Mouse (Mus musculus): ENCODE measurements around the gene Adamts20. TPM values are rescaled to one million over a fixed set of nuclear protein-coding genes. Genes with fewer than 3 reads are reported as not detected.

Gene Adamts20
- polyA plus RNA-seq, 1 experiment from 2014 or later, result 3.8 TPM

- no peak overlapping the region for H3K27ac ChIP-seq
- no peak for DNase-seq (ENCODE audit: low spot score)
- WGBS, result 83% methylated on average over 14 of the region's 14 CpGs
These were observed 34.4 kb downstream of the Adamts20 start for GRCm38 (mm10) chr15:94430681-94431405.

GRCm38 (mm10) chr15:94428726-94429125 is 36.5 kb downstream of the Adamts20 start:
- H3K27ac ChIP-seq, result no peak overlapping the region
- 94% methylated on average over 4 of the region's 4 CpGs for WGBS
- no peaks in the 10 kb centered on the region for H3K36me3 ChIP-seq
- H3K9me3 ChIP-seq (replicated peaks), result no peaks in the 10 kb centered on the region
- peaks cover 17% of the 10 kb centered on the region for H3K4me1 ChIP-seq
- no peak for DNase-seq (ENCODE audit: low spot score)
- no peak overlapping the region for H3K4me3 ChIP-seq
- no peaks in the 10 kb centered on the region for H3K27me3 ChIP-seq (ENCODE audit: low read depth, poor library complexity, severe bottlenecking)

More at GRCm38 (mm10) chr15:94430681-94431405, 34.4 kb downstream of the Adamts20 start:
- peaks cover 17% of the 10 kb centered on the region for H3K4me1 ChIP-seq
- H3K4me3 ChIP-seq, result no peak overlapping the region
- no peaks in the 10 kb centered on the region for H3K36me3 ChIP-seq
- H3K27me3 ChIP-seq (ENCODE audit: low read depth, poor library complexity, severe bottlenecking), result no peaks in the 10 kb centered on the region
- H3K9me3 ChIP-seq (replicated peaks), result no peaks in the 10 kb centered on the region

- Histone ChIP-seq H3K27me3 (ENCODE audit: low read depth, poor library complexity, severe bottlenecking) (no peaks in the 10 kb centered on the region), H3K4me3 (no peak overlapping the region), H3K36me3 (no peaks in the 10 kb centered on the region), H3K4me1 (peaks cover 23% of the 10 kb centered on the region), H3K9me3 (replicated peaks) (no peaks in the 10 kb centered on the region), H3K27ac (no peak overlapping the region)
- DNase-seq (ENCODE audit: low spot score), result no peak
- WGBS, result 87% methylated on average over 9 of the region's 9 CpGs
These were observed 37.6 kb downstream of the Adamts20 start for GRCm38 (mm10) chr15:94427482-94428214.

GRCm38 (mm10) chr15:94420526-94420925 is 44.7 kb downstream of the Adamts20 start:
- H3K4me1 ChIP-seq, result peaks cover 12% of the 10 kb centered on the region

DNA sequence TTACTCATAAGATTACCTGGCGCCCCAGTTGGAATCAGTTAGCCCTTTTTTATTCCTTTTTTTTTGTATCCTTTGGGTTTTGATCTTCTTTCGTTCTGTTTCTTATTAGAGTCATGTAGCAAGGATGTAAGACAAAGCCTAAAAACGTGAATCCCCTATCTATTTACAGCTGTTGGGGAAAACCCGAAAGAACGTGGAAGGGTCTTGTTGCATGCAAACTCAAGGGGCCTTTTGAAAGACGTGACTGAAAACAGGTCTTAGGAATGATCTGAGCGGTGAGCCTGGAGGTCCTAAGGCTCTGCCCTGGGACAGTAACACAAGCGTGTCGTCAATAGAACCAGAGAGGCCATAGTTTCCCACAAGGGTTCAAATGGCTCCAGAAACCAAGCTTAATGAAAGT is 46.1 kb downstream of the Adamts20 start:
- no peak for DNase-seq (ENCODE audit: low spot score)
- Histone ChIP-seq H3K4me3 (no peak overlapping the region), H3K27ac (no peak overlapping the region), H3K9me3 (replicated peaks) (no peaks in the 10 kb centered on the region), H3K4me1 (peaks cover 12% of the 10 kb centered on the region), H3K36me3 (no peaks in the 10 kb centered on the region), H3K27me3 (ENCODE audit: low read depth, poor library complexity, severe bottlenecking) (no peaks in the 10 kb centered on the region)
- 91% methylated on average over 9 of the region's 9 CpGs for WGBS

More at GRCm38 (mm10) chr15:94420526-94420925, 44.7 kb downstream of the Adamts20 start:
- DNase-seq (ENCODE audit: low spot score), result no peak
- Histone ChIP-seq H3K27ac (no peak overlapping the region), H3K9me3 (replicated peaks) (no peaks in the 10 kb centered on the region), H3K4me3 (no peak overlapping the region), H3K36me3 (no peaks in the 10 kb centered on the region), H3K27me3 (ENCODE audit: low read depth, poor library complexity, severe bottlenecking) (no peaks in the 10 kb centered on the region)
- 58% methylated on average over 6 of the region's 6 CpGs for WGBS

GRCm38 (mm10) chr15:94418427-94418826 is 46.8 kb downstream of the Adamts20 start:
- H3K4me3 ChIP-seq, result no peak overlapping the region
- WGBS, result 90% methylated on average over 5 of the region's 5 CpGs
- peaks cover 10% of the 10 kb centered on the region for H3K4me1 ChIP-seq
- no peaks in the 10 kb centered on the region for H3K9me3 ChIP-seq (replicated peaks)
- no peak for DNase-seq (ENCODE audit: low spot score)
- H3K27me3 ChIP-seq (ENCODE audit: low read depth, poor library complexity, severe bottlenecking), result no peaks in the 10 kb centered on the region
- no peaks in the 10 kb centered on the region for H3K36me3 ChIP-seq
- no peak overlapping the region for H3K27ac ChIP-seq

GRCm38 (mm10) chr15:94417216-94418155 is 47.7 kb downstream of the Adamts20 start:
- Histone ChIP-seq H3K36me3 (no peaks in the 10 kb centered on the region), H3K9me3 (replicated peaks) (no peaks in the 10 kb centered on the region), H3K4me3 (no peak overlapping the region), H3K27ac (no peak overlapping the region), H3K27me3 (ENCODE audit: low read depth, poor library complexity, severe bottlenecking) (no peaks in the 10 kb centered on the region), H3K4me1 (peaks cover 5% of the 10 kb centered on the region; the same call in 1 of the 2 replicates)
- DNase-seq (ENCODE audit: low spot score), result no peak
- WGBS, result 86% methylated on average over 18 of the region's 18 CpGs

DNA sequence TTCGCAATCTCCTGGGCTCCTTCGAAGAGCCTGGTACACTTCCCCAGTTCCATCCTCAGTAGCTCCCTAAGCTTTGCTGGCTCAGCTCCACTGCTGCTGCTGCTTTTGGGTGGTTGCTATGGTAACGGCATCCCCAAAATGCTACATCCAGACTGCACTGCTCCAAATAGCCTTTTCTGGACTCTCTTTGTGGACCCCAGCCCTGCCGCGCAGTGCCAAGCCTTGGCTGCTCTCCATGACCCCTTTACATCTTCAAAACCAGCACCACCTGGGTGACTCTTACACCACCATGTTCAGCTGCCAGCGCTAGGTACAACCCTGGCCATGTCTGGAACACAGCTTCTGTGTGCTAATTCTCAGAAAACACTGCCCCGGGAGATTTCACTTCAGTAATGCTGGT is 55.4 kb downstream of the Adamts20 start:
- H3K27ac ChIP-seq, result no peak overlapping the region
- WGBS, result 87% methylated on average over 7 of the region's 7 CpGs
- no peak for DNase-seq (ENCODE audit: low spot score)

GRCm38 (mm10) chr15:94406364-94406763 is 58.9 kb downstream of the Adamts20 start:
- Histone ChIP-seq H3K27me3 (ENCODE audit: low read depth, poor library complexity, severe bottlenecking) (peaks cover 35% of the 10 kb centered on the region), H3K9me3 (replicated peaks) (no peaks in the 10 kb centered on the region), H3K4me3 (no peak overlapping the region), H3K27ac (no peak overlapping the region), H3K36me3 (no peaks in the 10 kb centered on the region), H3K4me1 (peaks cover 28% of the 10 kb centered on the region)
- WGBS, result 26% methylated on average over 2 of the region's 2 CpGs
- DNase-seq (ENCODE audit: low spot score), result no peak

More for the DNA sequence above, 55.4 kb downstream of the Adamts20 start:
- Histone ChIP-seq H3K4me1 (0 out of 2 replicates have a peak, but pooled peaks cover 8% of the 10 kb centered on the region), H3K9me3 (replicated peaks) (no peaks in the 10 kb centered on the region), H3K36me3 (no peaks in the 10 kb centered on the region), H3K4me3 (no peak overlapping the region), H3K27me3 (ENCODE audit: low read depth, poor library complexity, severe bottlenecking) (peaks cover 11% of the 10 kb centered on the region)

DNA sequence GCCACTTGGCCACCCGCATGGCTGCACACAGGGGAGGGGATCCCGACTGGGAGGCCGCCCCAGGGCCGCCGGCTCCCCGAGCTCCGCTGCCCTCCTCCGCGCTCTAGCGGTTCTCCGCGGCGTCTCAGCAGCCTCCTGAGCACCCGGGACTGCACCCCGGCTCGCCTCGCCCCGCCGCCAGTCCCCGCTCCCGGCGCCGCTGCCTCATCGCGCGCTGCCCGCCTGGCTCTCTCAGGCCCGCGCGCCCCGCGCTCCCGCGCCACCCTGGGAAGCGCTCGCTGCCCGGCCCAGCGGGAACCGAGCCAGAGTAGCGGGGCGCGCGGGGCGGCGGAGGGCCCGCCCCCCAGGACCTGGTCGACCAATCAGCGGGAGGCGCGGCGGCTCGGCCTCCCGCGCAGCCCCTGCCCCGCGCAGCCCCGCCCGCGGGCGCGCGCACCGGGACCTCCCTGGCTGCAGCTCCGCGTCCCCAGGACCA is 61.1 kb downstream of the Adamts20 start:
- H3K36me3 ChIP-seq, result no peaks in the 10 kb centered on the region
- no peaks in the 10 kb centered on the region for H3K9me3 ChIP-seq (replicated peaks)
- DNase-seq (ENCODE audit: low spot score), result peak; percentile 87
- under 1% methylated on average over 65 of the region's 65 CpGs for WGBS
- peak overlapping the region; percentile 87 for H3K4me3 ChIP-seq
- H3K4me1 ChIP-seq, result peaks cover 24% of the 10 kb centered on the region
- peaks cover 35% of the 10 kb centered on the region for H3K27me3 ChIP-seq (ENCODE audit: low read depth, poor library complexity, severe bottlenecking)
- H3K27ac ChIP-seq, result peak overlapping the region; percentile 88

- 1% methylated on average over 34 of the region's 34 CpGs for WGBS
- peak overlapping the region; percentile 87 for H3K4me3 ChIP-seq
- peaks cover 24% of the 10 kb centered on the region for H3K4me1 ChIP-seq
These were observed 61.7 kb downstream of the Adamts20 start for GRCm38 (mm10) chr15:94403461-94404070.

DNA sequence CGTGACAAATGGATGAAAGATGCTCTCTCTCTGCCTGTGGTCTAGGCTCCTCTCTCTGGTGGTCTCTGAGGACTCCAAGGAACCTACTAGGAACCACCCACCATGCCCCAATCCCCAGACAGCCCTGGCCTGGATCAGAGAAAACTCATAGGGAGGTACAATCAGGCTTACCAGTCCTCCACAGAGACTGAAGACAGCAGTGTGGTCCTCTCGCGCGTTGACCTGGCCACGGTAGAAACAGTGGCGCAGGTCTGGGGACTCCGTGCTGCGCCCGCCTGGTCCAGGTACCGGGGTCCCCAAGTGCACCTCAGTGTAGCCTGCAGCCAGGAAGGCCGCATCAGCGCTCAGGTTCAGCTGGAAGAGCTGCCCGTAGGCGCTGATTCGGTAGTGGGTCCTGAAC is 62.2 kb downstream of the Adamts20 start:
- Histone ChIP-seq H3K4me3 (peak overlapping the region; percentile 87), H3K4me1 (peaks cover 24% of the 10 kb centered on the region), H3K9me3 (replicated peaks) (no peaks in the 10 kb centered on the region), H3K36me3 (no peaks in the 10 kb centered on the region), H3K27ac (peak overlapping the region; percentile 88; the same call in 1 of the 2 replicates), H3K27me3 (ENCODE audit: low read depth, poor library complexity, severe bottlenecking) (peaks cover 35% of the 10 kb centered on the region)
- peak; percentile 43 for DNase-seq (ENCODE audit: low spot score)
- 4% methylated on average over 15 of the region's 15 CpGs for WGBS

More at GRCm38 (mm10) chr15:94403461-94404070, 61.7 kb downstream of the Adamts20 start:
- H3K36me3 ChIP-seq, result no peaks in the 10 kb centered on the region
- H3K27me3 ChIP-seq (ENCODE audit: low read depth, poor library complexity, severe bottlenecking), result peaks cover 35% of the 10 kb centered on the region
- H3K9me3 ChIP-seq (replicated peaks), result no peaks in the 10 kb centered on the region
- peak; percentile 51 for DNase-seq (ENCODE audit: low spot score)
- H3K27ac ChIP-seq, result peak overlapping the region; percentile 88

Data from limb, embryonic 10.5 days (tissue).